Mouse (Mus musculus) embryonic facial prominence, embryonic 14.5 days (tissue): ENCODE measurements around the gene Pin4. TPM values are rescaled to one million over a fixed set of nuclear protein-coding genes. Genes with fewer than 3 reads are reported as not detected.

Experiments used
- polyA plus RNA-seq: library from polyadenylated mRNA; unstranded; fragments of >200 nt; fragmentation: Nextera tagmentation; extraction: Ambion mirVana; gene quantifications from 2 replicates; pipeline ENCODE4 v1.2.1, GENCODE M21; 2014

Gene Pin4
- polyA plus RNA-seq, 1 experiment from 2014 or later = 69.2 TPM

Other genes starting within 250 kb of the Pin4 start
- gene Rtl5, start 48.1 kb upstream of the Pin4 start, polyA plus RNA-seq = 0.92 and 1.3 TPM in 2 replicates
- 10.9 and 11.5 TPM in 2 replicates for gene Ercc6l, start 37.6 kb downstream of the Pin4 start, polyA plus RNA-seq
- gene Rps4x, start 69.9 kb downstream of the Pin4 start, polyA plus RNA-seq = 988 and 1,037 TPM in 2 replicates
- gene Cited1, start 132.7 kb downstream of the Pin4 start, polyA plus RNA-seq = 25.4 and 30.1 TPM in 2 replicates